Mouse (Mus musculus) liver, adult (tissue): ENCODE measurements around the gene Tspan17.

Experiments
- GATA4 ChIP-seq: IDR thresholded peaks from 2 replicates; pipeline ENCODE4 v1.6.1; 2014; ENCODE audit warnings: mild to moderate bottlenecking, low read length; ENCODE audit not compliant: insufficient replicate concordance

Gene Tspan17

DNA sequence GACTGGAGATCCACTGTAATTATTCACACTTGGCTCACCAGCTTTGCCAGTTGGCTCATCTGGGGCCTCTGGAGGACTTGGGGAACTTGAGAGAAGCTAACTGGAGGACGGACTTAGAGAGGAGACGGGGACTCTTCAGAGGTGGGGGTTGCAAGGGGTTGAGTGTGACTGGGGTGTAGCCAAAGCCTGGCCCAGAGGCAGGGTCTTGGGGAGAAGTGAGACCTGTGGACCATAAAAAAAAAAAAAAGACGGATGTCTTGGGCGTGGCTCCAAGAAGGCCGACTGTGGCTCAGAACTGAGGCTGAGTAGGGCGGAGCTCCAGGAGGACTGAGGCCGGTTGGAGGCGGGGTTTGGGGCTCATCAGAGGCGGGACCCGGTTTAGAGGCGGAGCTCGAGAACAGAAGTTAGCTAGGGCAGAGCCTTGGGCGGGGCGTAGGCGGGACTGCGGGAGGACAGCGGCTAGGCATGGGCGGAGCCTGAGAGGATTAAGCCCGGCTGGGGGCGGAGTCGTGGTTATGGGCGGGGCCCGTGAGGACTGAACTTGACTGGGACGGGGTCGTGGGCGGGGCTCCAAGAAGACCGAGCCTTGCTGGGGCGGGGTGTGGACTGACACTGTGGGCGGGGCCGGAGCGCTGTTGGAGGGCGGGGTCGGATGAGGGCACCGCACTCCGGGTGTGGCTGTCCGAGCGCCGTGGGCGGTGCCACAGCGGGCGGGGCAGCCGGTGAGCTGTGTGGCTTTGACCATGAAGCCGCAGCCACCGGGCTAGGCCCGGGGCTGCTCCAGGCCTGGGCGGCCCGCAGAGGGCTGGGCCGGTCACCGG, at the start of gene Tspan17:
Gene Tspan17 (plus strand): TSS at position 638 of the 821 bp plus-strand sequence.
- no peak for TF ChIP-seq GATA4

GRCm38 (mm10) chr13:54746110-54746509, 43.1 kb upstream of the Tspan17 start:
- TF ChIP-seq GATA4: no peak

DNA sequence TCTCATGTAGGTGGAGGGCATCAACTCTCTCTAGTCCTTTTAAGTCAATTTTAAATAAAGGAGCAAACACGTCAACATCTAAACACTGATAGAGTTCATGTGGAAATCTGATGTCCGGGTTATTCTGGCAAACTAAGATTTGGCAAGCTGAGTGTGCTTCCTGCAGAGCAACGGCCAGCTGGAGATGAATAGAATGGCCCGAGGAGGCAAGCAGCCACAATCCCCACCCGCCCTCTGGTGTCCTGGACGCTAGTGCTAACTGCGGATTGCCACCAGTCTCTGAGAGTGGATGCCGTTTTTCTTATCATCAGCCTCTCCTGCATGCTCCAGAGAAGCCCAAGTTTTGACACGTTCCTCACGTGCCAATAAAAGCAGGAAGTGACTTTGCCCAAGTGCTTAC, 42.3 kb upstream of the Tspan17 start:
- TF ChIP-seq GATA4: no peak

GRCm38 (mm10) chr13:54748190-54748589, 41.0 kb upstream of the Tspan17 start:
- TF ChIP-seq GATA4: no peak

- TF ChIP-seq GATA4: no peak
These were observed 40.5 kb upstream of the Tspan17 start for GRCm38 (mm10) chr13:54748721-54749060.

DNA sequence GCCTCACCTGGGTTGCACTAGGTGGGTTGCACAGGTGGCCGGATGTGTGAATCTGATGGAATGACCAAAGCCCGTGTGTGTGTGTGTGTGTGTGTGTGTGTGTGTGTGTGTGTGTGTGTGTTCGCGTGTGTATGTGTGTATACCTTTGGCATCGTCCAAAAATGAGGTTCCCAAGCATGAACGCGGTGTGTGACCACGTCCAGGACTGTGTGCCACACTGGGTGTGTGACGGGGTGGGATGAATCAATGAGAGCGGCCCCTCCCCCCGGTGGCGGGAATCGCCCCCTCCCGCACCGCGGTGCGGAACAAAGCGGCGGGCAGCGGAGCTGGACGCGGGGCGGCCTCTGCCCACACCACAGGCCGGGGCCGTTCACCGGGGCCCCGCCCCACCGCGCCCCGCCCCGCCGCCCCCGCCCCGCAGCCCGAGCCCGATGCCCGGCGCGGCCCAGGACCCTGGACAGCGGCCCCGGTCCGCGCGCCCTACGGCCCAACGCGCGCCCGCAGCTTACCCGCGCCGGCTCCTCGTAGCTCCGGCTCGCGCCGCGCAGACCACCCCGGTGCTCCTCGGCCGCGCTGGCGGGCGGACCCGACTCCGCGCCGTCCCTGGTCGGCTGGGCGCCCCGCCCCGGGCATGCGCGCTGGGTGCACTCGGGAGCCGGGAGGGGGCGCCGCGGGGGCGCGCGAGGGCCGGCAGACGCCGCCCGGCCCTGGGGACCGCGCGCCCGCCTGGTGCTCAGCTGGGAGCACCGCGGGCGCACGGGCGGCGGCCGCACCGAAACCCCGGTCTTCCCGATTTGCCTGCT, 39.9 kb upstream of the Tspan17 start:
- TF ChIP-seq GATA4: no peak

- no peak for TF ChIP-seq GATA4
These were observed 39.2 kb upstream of the Tspan17 start, which contains the start of gene Gprin1 for GRCm38 (mm10) chr13:54749864-54750411. TSS of gene Gprin1 (minus strand) at chr13:54749874.

- no peak for TF ChIP-seq GATA4
These were observed 38.5 kb upstream of the Tspan17 start for GRCm38 (mm10) chr13:54750699-54751098.

DNA sequence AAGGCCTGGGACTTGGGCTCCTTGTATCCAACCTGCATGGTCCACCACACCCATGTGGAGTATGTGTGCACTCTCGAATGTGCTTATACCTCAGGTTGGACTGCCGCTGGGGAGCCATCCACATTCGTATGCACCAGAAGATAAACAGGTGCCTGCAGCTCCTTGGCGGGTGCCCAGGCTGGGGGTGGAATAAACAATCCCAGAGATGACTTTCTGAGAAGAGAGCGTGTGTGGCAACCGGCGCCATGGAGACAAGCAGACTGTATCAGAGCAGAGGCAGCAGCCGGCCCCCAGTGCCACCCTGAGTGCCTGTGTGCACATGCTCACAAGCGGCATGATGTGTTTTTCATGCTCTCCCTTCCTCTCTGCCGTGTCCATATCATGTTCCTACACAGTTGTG, 36.5 kb upstream of the Tspan17 start:
- TF ChIP-seq GATA4: no peak

DNA sequence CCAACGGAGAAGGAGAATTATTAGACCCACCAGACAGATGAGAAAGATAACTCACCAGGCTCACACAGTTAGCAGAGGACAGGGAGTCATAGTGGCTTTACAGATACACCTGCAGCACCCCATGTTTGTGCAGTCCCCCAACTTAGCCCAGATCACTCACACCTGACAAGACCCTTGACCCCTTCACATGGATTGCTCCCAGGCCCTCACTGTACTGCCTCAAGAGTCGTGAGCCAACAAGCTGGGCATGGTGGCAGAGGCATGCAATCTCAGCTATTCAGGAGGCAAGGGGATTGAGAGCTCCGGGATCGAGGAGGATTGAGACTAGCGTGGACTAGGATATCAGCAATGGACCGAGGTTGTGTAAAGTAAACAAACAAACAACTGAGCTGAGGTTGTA, 35.4 kb upstream of the Tspan17 start:
- no peak for TF ChIP-seq GATA4

DNA sequence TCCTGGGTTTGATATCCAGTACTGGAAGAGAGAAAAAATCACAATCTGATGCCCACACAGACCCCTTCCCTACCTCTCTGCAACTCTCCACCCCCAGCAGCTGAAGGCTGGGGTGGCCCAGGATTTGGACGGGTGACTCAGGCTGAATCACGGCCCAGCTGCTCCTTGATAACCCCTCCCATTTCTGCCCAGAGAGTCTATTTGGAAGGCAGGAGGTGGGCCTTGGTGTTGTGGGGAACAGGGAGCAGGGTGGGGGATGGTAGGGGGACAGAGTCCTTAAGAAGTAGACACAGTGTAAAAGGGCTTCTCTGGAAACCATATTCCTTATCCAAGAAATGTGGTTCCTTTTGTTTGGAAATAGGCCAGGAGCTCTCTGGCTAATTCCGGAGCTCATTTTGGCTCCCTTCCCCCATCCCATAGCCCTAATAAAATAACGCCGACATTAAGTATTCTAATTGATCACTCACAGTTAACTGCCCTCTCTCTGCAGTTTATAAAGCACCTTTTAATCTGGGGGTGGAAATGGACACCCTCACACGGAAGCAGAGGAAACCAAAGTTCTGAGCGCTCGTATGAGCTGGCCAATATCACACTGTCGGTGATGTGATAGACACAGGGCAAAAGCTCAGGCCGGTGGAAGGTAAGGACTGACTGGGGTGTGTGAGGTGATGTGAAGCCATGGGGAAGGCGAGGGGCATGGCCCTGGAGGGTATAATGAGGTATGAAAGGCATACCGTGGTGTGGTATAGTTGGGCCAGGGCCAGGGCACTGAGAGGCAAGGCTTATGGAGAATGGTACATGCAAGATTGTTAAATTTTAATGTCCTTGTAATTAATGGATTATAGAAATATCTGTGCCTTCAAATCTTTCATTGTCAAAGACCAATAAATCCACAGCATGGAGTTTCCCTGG, 34.8 kb upstream of the Tspan17 start:
- no peak for TF ChIP-seq GATA4

GRCm38 (mm10) chr13:54755201-54755830, 33.9 kb upstream of the Tspan17 start:
- TF ChIP-seq GATA4: no peak

DNA sequence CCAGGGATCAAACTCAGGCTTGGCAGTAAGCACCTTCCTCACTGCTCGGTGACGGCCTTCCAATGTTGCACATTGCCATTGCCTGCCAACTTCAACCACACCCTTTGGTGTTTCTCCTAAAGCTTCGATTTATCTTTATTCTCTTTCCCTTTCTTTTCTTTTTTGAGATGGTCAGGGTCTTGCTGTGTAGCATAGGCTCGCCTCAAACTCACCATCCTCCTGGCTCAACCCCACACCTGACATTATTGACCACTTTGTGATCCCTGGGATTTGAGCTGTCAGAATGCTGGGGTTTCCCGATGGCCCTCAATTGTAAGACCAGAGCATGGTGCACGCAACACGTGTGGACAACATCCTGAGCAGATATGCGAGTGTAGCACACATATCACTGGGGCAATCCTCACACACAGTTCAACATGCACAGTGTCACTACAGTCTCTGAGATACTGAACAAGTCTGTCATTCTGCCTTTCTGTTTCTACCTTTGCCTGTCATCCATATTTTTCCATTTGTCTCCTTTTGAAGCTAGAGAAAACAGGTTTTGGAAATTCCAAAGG, 32.9 kb upstream of the Tspan17 start:
- no peak for TF ChIP-seq GATA4
